Mouse (Mus musculus) heart, adult 2 months (tissue): ENCODE measurements at regions not wholly inside any gene's neighbourhood (a gene's known extent, or its start where the extent isn't known, plus 50 kb on each side); places are given as distances from the start of the nearest gene placed in this dataset.

Experiments
- DNase-seq, 2 experiments: peaks; one replicate each; pipeline ENCODE4 v3.0.0; 2021
- H3K27ac ChIP-seq: fragments of 200-600 bp; 2 replicates; pipeline ENCODE4 v1.8.1; 2022
- H3K27me3 ChIP-seq: fragments of 200-500 bp; 2 replicates; pipeline ENCODE4 v1.6.1; 2012; ENCODE audit warnings: mild to moderate bottlenecking, low read length, inconsistent platforms, mixed read lengths; ENCODE audit not compliant: control insufficient read depth, insufficient read depth
- H3K36me3 ChIP-seq: fragments of 200-500 bp; 2 replicates; pipeline ENCODE4 v1.6.1; 2012; ENCODE audit warnings: low read length, inconsistent platforms; ENCODE audit not compliant: control insufficient read depth, insufficient read depth
- H3K4me1 ChIP-seq: fragments of 200-500 bp; 2 replicates; pipeline ENCODE4 v1.6.1; 2011; ENCODE audit warnings: low read length; ENCODE audit not compliant: control insufficient read depth, insufficient read depth
- H3K4me3 ChIP-seq: fragments of 200-600 bp; 2 replicates; pipeline ENCODE4 v1.8.1; 2022
- H3K79me2 ChIP-seq: fragments of 200-500 bp; replicated peaks from 2 replicates; pipeline ENCODE4 v1.6.1; 2012; ENCODE audit warnings: mild to moderate bottlenecking, inconsistent platforms, low read length, moderate library complexity, mixed read lengths; ENCODE audit not compliant: control insufficient read depth, insufficient read depth
- H3K9ac ChIP-seq: fragments of 200-500 bp; 2 replicates; pipeline ENCODE4 v1.6.1; 2012; ENCODE audit warnings: low read depth, mild to moderate bottlenecking, control low read depth, inconsistent platforms, low read length, mixed read lengths
- CTCF ChIP-seq: fragments of 200-600 bp; IDR thresholded peaks from 2 replicates; pipeline ENCODE4 v1.8.1; 2022; ENCODE audit warnings: antibody characterized with exemption, mild to moderate bottlenecking, moderate library complexity
- EP300 ChIP-seq: fragments of 200-500 bp; IDR thresholded peaks from 2 replicates; pipeline ENCODE4 v1.6.1; 2011; ENCODE audit warnings: low read depth, low read length, control low read depth; ENCODE audit not compliant: insufficient read depth
- POLR2A ChIP-seq: fragments of 200-500 bp; IDR thresholded peaks from 2 replicates; pipeline ENCODE4 v1.6.1; 2011; ENCODE audit warnings: mild to moderate bottlenecking, low read depth, low read length, control low read depth; ENCODE audit not compliant: insufficient read depth
- WGBS: fragments of 180-500 bp; shearing (Covaris S2); methylation state at CpG from one replicate; pipeline ENCODE4 v1.1.7; 2018; 5-methylcytosine and 5-hydroxymethylcytosine counted together
- intact Hi-C: fragments of 180-260 bp; cut with DNase I; formaldehyde crosslinking; loops from one replicate; pipeline ENCODE4 v1.15.1; 2025

- no peaks in the 10 kb centered on the region for H3K36me3 ChIP-seq
- no peak for TF ChIP-seq POLR2A
- no peaks in the 10 kb centered on the region for H3K79me2 ChIP-seq
- 71% methylated on average over 5 of the region's 5 CpGs for WGBS
- intact Hi-C loops, result no loop called here
- no peaks in the 10 kb centered on the region for H3K4me1 ChIP-seq
- no peak for DNase-seq
- H3K27ac ChIP-seq, result no peak overlapping the region
- no peak overlapping the region for H3K4me3 ChIP-seq
- H3K27me3 ChIP-seq, result no peaks in the 10 kb centered on the region
- no peak overlapping the region for H3K9ac ChIP-seq
These were observed 149.4 kb upstream of the Elac2 start for GRCm38 (mm10) chr11:64829429-64829828.

DNA sequence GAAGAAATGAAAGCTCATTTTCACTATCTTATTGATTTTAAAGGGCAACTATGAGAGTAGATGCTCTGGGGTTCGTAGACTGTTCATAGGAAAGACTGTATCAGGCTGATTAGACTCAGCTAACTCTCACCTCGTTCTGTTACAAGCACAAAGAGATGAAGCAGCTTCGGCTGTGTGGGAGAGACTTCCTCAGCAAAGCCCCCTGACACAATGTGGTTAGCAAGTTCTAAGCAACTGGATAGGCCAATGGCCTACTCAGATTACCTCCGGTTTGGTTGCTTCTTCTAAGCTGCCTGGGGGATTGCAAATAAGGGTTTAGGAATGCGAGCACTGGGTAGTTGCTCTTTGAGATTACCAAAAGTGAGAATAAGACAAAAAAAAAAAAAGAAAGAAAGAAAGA, 146.4 kb upstream of the Elac2 start:
- Histone ChIP-seq H3K27ac (no peak overlapping the region), H3K4me1 (no peaks in the 10 kb centered on the region), H3K9ac (no peak overlapping the region), H3K4me3 (no peak overlapping the region), H3K36me3 (no peaks in the 10 kb centered on the region), H3K27me3 (no peaks in the 10 kb centered on the region), H3K79me2 (no peaks in the 10 kb centered on the region)
- DNase-seq, result no peak
- TF ChIP-seq EP300 (no peak), CTCF (no peak), POLR2A (no peak)
- intact Hi-C loops, result no loop called here
- 60% methylated on average over 5 of the region's 5 CpGs for WGBS

DNA sequence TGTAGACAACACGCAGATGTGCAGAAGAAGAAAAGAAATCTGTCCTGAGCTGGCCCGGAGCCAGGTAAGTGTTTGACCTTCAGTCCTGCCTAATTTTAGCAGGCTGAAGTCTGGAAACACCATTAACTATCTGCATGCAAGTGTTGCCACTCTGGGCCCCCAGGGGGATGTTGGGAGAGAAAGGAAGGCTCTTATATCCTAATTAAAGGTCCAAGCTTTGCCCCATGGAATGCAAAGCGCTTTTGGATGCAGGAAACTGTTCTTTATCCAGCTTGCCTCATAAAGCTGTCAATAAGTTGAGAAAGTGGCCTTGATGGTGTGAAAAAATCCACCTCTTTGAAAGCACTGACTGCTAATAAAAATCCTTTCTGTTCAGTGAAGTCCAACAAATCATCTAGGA, 145.1 kb upstream of the Elac2 start:
- no peak for DNase-seq
- H3K9ac ChIP-seq, result no peak overlapping the region
- no peak overlapping the region for H3K4me3 ChIP-seq
- 31% methylated on average over 3 of the region's 3 CpGs for WGBS
- no peaks in the 10 kb centered on the region for H3K79me2 ChIP-seq
- intact Hi-C loops, result no loop called here
- no peaks in the 10 kb centered on the region for H3K27me3 ChIP-seq
- H3K27ac ChIP-seq, result no peak overlapping the region
- H3K36me3 ChIP-seq, result no peaks in the 10 kb centered on the region
- H3K4me1 ChIP-seq, result no peaks in the 10 kb centered on the region
- TF ChIP-seq CTCF (no peak), EP300 (no peak), POLR2A (no peak)

- Histone ChIP-seq H3K27me3 (no peaks in the 10 kb centered on the region), H3K27ac (no peak overlapping the region), H3K4me3 (no peak overlapping the region), H3K79me2 (no peaks in the 10 kb centered on the region), H3K4me1 (no peaks in the 10 kb centered on the region), H3K9ac (no peak overlapping the region), H3K36me3 (no peaks in the 10 kb centered on the region)
- DNase-seq, result no peak
- TF ChIP-seq EP300 (no peak), CTCF (no peak), POLR2A (no peak)
- WGBS, result 67% methylated on average over 7 of the region's 8 CpGs
- intact Hi-C loops, result no loop called here
These were observed 142.1 kb upstream of the Elac2 start for GRCm38 (mm10) chr11:64836771-64837170.

DNA sequence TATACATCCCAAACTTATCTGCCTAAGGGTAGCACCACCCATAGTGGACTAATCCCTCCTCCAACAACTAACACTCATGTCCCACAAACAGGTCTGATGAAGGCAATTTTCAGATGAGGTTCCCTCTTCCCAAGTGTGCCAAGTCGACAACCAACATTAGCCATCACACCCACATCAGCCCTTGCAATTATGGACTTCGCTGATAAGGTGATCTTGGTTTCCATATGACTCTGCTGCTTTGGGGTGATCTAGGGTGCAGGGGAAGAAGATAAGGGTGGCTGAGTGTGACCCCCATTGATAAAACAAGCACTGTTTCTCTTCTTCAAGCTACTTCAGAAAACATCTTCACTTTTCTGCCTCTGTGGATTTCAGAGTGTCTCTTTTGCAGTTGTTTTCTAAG, 137.7 kb upstream of the Elac2 start:
- TF ChIP-seq EP300 (no peak), POLR2A (no peak), CTCF (no peak)
- 75% methylated on average over 2 of the region's 2 CpGs for WGBS
- no peaks in the 10 kb centered on the region for H3K79me2 ChIP-seq
- H3K9ac ChIP-seq, result no peak overlapping the region
- no peaks in the 10 kb centered on the region for H3K36me3 ChIP-seq
- intact Hi-C loops, result no loop called here
- no peak overlapping the region for H3K27ac ChIP-seq
- no peaks in the 10 kb centered on the region for H3K4me1 ChIP-seq
- no peak overlapping the region for H3K4me3 ChIP-seq
- DNase-seq, result no peak
- no peaks in the 10 kb centered on the region for H3K27me3 ChIP-seq

DNA sequence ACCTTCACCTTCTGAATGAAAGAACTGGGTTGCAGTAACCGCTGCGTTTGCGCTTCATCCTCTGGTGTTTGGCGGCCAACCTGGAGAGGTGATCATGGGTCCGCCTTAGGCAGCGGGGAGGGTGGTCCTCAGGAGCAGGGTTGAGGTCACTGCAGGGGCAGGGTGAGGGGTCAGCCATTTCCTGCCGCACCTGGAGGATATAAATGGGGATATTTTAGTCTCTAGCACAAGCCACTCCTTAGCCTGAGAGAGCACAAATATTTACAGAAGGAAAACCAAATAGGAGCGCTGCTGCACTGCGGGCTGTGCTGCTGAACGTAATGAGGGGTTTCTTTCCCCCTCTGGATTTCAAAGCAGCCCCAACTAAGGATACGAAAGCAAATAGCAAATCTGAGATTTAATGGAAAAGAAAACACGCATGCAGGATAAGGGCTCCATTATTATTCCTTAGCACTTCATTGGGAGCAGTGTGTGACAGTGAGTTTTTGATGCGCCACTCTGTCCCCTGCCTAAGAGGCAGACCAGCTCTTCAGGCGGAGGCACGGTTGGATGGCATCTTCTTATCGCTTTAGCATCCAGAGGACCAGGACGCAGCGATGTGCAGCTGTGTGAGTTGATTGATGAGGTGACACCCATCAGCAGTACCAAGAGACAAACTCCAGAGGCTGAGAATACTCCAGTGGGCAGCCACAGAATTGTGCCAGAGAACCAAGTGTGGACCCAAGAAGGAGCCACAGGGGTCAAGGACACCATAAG, 135.9 kb upstream of the Elac2 start:
- TF ChIP-seq CTCF, result no peak
- no peak for TF ChIP-seq POLR2A
- no peak for TF ChIP-seq EP300
- Histone ChIP-seq H3K79me2 (no peaks in the 10 kb centered on the region), H3K27ac (no peak overlapping the region), H3K9ac (no peak overlapping the region), H3K27me3 (no peaks in the 10 kb centered on the region), H3K4me3 (no peak overlapping the region), H3K4me1 (no peaks in the 10 kb centered on the region), H3K36me3 (no peaks in the 10 kb centered on the region)
- DNase-seq, result no peak
- 53% methylated on average over 18 of the region's 18 CpGs for WGBS
- intact Hi-C loops, result no loop called here
